Mouse (Mus musculus): ENCODE measurements around the gene Krtcap2. TPM values are rescaled to one million over a fixed set of nuclear protein-coding genes. Genes with fewer than 3 reads are reported as not detected.
"Not testable (repeated sequence)": the region's sequence is repeated elsewhere in the genome, so short reads cannot be mapped to it uniquely, and the experiment has no call there.

The Krtcap2 gene
- total RNA-seq (2021): 10 to 100 TPM; 58.3 to 63.3 TPM
- long read RNA-seq, experiment 1, transcript Krtcap2-201 (5 exons, 1,172 nt): major isoform, 88 of 111 reads
- long read RNA-seq, experiment 1, partial matches to known transcripts: 0 of 111 reads
- long read RNA-seq, experiment 1, other reads (novel, unspliced or antisense): 23 of 111 reads
- long read RNA-seq, experiment 2, transcript Krtcap2-201 (5 exons, 1,172 nt): major isoform, 120 of 152 reads
- long read RNA-seq, experiment 2, partial matches to known transcripts: 4 of 152 reads
- long read RNA-seq, experiment 2, other reads (novel, unspliced or antisense): 28 of 152 reads

- no peak for DNase-seq
- intact Hi-C loops (cut with DNase I): no loop called here
These were observed at the start of gene Krtcap2 for GRCm38 (mm10) chr3:89245688-89246171. Gene Krtcap2 (plus strand): TSS chr3:89245966.

GRCm38 (mm10) chr3:89195979-89196877, 49.5 kb upstream of the Krtcap2 start:
- intact Hi-C loops (cut with DNase I): no loop called here
- peak; percentile 76 to 87 for DNase-seq

- intact Hi-C loops (cut with DNase I): loop anchor here (2.0 kb wide), 1 partner anchor 15 kb away; the partner anchor contains the start of gene Thbs3
- no peak for DNase-seq
These were observed 45.9 kb upstream of the Krtcap2 start for GRCm38 (mm10) chr3:89199839-89200238.

GRCm38 (mm10) chr3:89202253-89203141, 43.3 kb upstream of the Krtcap2 start, which contains the start of gene Gba:
Gene Gba (plus strand): TSS chr3:89202928.
- peak; percentile 65 to 68 for DNase-seq
- intact Hi-C loops (cut with DNase I): no loop called here

GRCm38 (mm10) chr3:89203142-89203514, 42.6 kb upstream of the Krtcap2 start:
- no peak for DNase-seq
- intact Hi-C loops (cut with DNase I): no loop called here

GRCm38 (mm10) chr3:89206079-89206478, 39.7 kb upstream of the Krtcap2 start:
- DNase-seq: no peak
- intact Hi-C loops (cut with DNase I): no loop called here

GRCm38 (mm10) chr3:89206695-89207094, 39.1 kb upstream of the Krtcap2 start:
- intact Hi-C loops (cut with DNase I): no loop called here
- no peak for DNase-seq

- intact Hi-C loops (cut with DNase I): no loop called here
- no peak for DNase-seq
These were observed 37.6 kb upstream of the Krtcap2 start for GRCm38 (mm10) chr3:89208075-89208657.

GRCm38 (mm10) chr3:89208736-89209135, 37.0 kb upstream of the Krtcap2 start:
- intact Hi-C loops (cut with DNase I): no loop called here
- no peak for DNase-seq

GRCm38 (mm10) chr3:89209731-89210130, 36.0 kb upstream of the Krtcap2 start:
- intact Hi-C loops (cut with DNase I): no loop called here

GRCm38 (mm10) chr3:89210162-89210561, 35.6 kb upstream of the Krtcap2 start:
- intact Hi-C loops (cut with DNase I): no loop called here
- DNase-seq: no peak

More at GRCm38 (mm10) chr3:89209731-89210130, 36.0 kb upstream of the Krtcap2 start:
- no peak for DNase-seq

GRCm38 (mm10) chr3:89210731-89211130, 35.0 kb upstream of the Krtcap2 start:
- intact Hi-C loops (cut with DNase I): no loop called here
- DNase-seq: no peak

GRCm38 (mm10) chr3:89213803-89214530, 31.8 kb upstream of the Krtcap2 start:
- DNase-seq: peak; percentile 87 to 91
- intact Hi-C loops (cut with DNase I): loop anchor here (2.0 kb wide), 1 partner anchor 15 kb away; no protein-coding TSS in a partner anchor

- intact Hi-C loops (cut with DNase I): loop anchor here (2.0 kb wide), 1 partner anchor 16 kb away; no protein-coding TSS in a partner anchor
- DNase-seq: peak in 1 of 2 experiments; percentile 43
These were observed 30.9 kb upstream of the Krtcap2 start, which contains the start of gene Thbs3 for GRCm38 (mm10) chr3:89214681-89215411. Gene Thbs3 (plus strand): TSS chr3:89215180.

GRCm38 (mm10) chr3:89215853-89216252, 29.9 kb upstream of the Krtcap2 start:
- intact Hi-C loops (cut with DNase I): loop anchor here (2.0 kb wide), 2 partner anchors 17 to 125 kb away; no protein-coding TSS in a partner anchor
- peak; percentile 71 to 75 for DNase-seq

GRCm38 (mm10) chr3:89216407-89216806, 29.4 kb upstream of the Krtcap2 start:
- intact Hi-C loops (cut with DNase I): loop anchor here (2.0 kb wide), 1 partner anchor 126 kb away; no protein-coding TSS in a partner anchor
- not testable (repeated sequence) for DNase-seq

- DNase-seq: no peak
- intact Hi-C loops (cut with DNase I): no loop called here
These were observed 27.5 kb upstream of the Krtcap2 start for GRCm38 (mm10) chr3:89218271-89218670.

- no peak for DNase-seq
- intact Hi-C loops (cut with DNase I): no loop called here
These were observed 26.2 kb upstream of the Krtcap2 start for GRCm38 (mm10) chr3:89219546-89219945.
